Mouse (Mus musculus): ENCODE results near the gene Atm. TPM values are rescaled to one million over a fixed set of nuclear protein-coding genes. Genes with fewer than 3 reads are reported as not detected.

Gene Atm
- 10 to 100 TPM; 16.3 to 19.6 TPM for total RNA-seq (2021)
- long read RNA-seq, experiment 1, partial matches to known transcripts: 2 of 3 reads
- long read RNA-seq, experiment 1, other reads (novel, unspliced or antisense): 1 of 3 reads
- long read RNA-seq, experiment 2, partial matches to known transcripts: 1 of 2 reads
- long read RNA-seq, experiment 2, other reads (novel, unspliced or antisense): 1 of 2 reads

- intact Hi-C loops (cut with DNase I): no loop called here
- peak; percentile 99 to 100 for DNase-seq (ENCODE audit: low spot score in 2 of 2)
These were observed at the start of gene Atm, which contains the start of gene Npat for GRCm38 (mm10) chr9:53536558-53537320. Gene Atm, minus strand, starts transcription at chr9:53536740. Gene Npat, plus strand, starts transcription at chr9:53537047.

- intact Hi-C loops (cut with DNase I): no loop called here
- DNase-seq (ENCODE audit: low spot score in 2 of 2): no peak
These were observed 45.3 kb upstream of the Atm start for GRCm38 (mm10) chr9:53581870-53582269.

- intact Hi-C loops (cut with DNase I): no loop called here
- no peak for DNase-seq (ENCODE audit: low spot score in 2 of 2)
These were observed 39.2 kb upstream of the Atm start for GRCm38 (mm10) chr9:53575721-53576120.

GRCm38 (mm10) chr9:53572516-53573307 is 36.2 kb upstream of the Atm start:
- intact Hi-C loops (cut with DNase I): no loop called here
- DNase-seq (ENCODE audit: low spot score in 2 of 2): no peak

GRCm38 (mm10) chr9:53570662-53571061 is 34.1 kb upstream of the Atm start:
- DNase-seq (ENCODE audit: low spot score in 2 of 2): peak; percentile 19 to 24
- intact Hi-C loops (cut with DNase I): no loop called here

- DNase-seq (ENCODE audit: low spot score in 2 of 2): peak in 1 of 2 experiments; percentile 5
These were observed 911 bp upstream of the Atm start for GRCm38 (mm10) chr9:53537336-53537965.

GRCm38 (mm10) chr9:53535416-53536320 is 872 bp downstream of the Atm start:
- intact Hi-C loops (cut with DNase I): no loop called here
- no peak for DNase-seq (ENCODE audit: low spot score in 2 of 2)

More at GRCm38 (mm10) chr9:53537336-53537965, 911 bp upstream of the Atm start:
- intact Hi-C loops (cut with DNase I): no loop called here

GRCm38 (mm10) chr9:53517373-53518009 is 19.0 kb downstream of the Atm start:
- intact Hi-C loops (cut with DNase I): loop anchor here (10.0 kb wide), 1 partner anchor 263 kb away; no protein-coding TSS in a partner anchor
- DNase-seq (ENCODE audit: low spot score in 2 of 2): no peak

GRCm38 (mm10) chr9:53514091-53514490 is 22.4 kb downstream of the Atm start:
- no peak for DNase-seq (ENCODE audit: low spot score in 2 of 2)
- intact Hi-C loops (cut with DNase I): loop anchor here (10.0 kb wide), 1 partner anchor 259 kb away; no protein-coding TSS in a partner anchor

GRCm38 (mm10) chr9:53508053-53508452 is 28.5 kb downstream of the Atm start:
- intact Hi-C loops (cut with DNase I): no loop called here
- peak in 1 of 2 experiments; percentile 3 for DNase-seq (ENCODE audit: low spot score in 2 of 2)

- intact Hi-C loops (cut with DNase I): no loop called here
- peak in 1 of 2 experiments; percentile 10 for DNase-seq (ENCODE audit: low spot score in 2 of 2)
These were observed 50.7 kb downstream of the Atm start for GRCm38 (mm10) chr9:53485886-53486285.

- intact Hi-C loops (cut with DNase I): no loop called here
- no peak for DNase-seq (ENCODE audit: low spot score in 2 of 2)
These were observed 63.6 kb downstream of the Atm start for GRCm38 (mm10) chr9:53472806-53473518.

- intact Hi-C loops (cut with DNase I): no loop called here
These were observed 84.5 kb downstream of the Atm start for GRCm38 (mm10) chr9:53452038-53452437.

GRCm38 (mm10) chr9:53450609-53451008 is 85.9 kb downstream of the Atm start:
- DNase-seq (ENCODE audit: low spot score in 2 of 2): no peak
- intact Hi-C loops (cut with DNase I): no loop called here

More at GRCm38 (mm10) chr9:53452038-53452437, 84.5 kb downstream of the Atm start:
- no peak for DNase-seq (ENCODE audit: low spot score in 2 of 2)

- intact Hi-C loops (cut with DNase I): no loop called here
- DNase-seq (ENCODE audit: low spot score in 2 of 2): no peak
These were observed 100.5 kb downstream of the Atm start for GRCm38 (mm10) chr9:53435830-53436570.

- DNase-seq (ENCODE audit: low spot score in 2 of 2): no peak
- intact Hi-C loops (cut with DNase I): no loop called here
These were observed 108.9 kb downstream of the Atm start for GRCm38 (mm10) chr9:53427638-53428037.

GRCm38 (mm10) chr9:53426726-53427125 is 109.8 kb downstream of the Atm start:
- no peak for DNase-seq (ENCODE audit: low spot score in 2 of 2)
- intact Hi-C loops (cut with DNase I): no loop called here
